Mouse (Mus musculus): ENCODE data around the gene Rpl32.

The Rpl32 gene

GRCm38 (mm10) chr6:115767357-115767756 is 41.2 kb downstream of the Rpl32 start:
- no peak for DNase-seq (ENCODE audit: low read depth, low spot score)

DNA sequence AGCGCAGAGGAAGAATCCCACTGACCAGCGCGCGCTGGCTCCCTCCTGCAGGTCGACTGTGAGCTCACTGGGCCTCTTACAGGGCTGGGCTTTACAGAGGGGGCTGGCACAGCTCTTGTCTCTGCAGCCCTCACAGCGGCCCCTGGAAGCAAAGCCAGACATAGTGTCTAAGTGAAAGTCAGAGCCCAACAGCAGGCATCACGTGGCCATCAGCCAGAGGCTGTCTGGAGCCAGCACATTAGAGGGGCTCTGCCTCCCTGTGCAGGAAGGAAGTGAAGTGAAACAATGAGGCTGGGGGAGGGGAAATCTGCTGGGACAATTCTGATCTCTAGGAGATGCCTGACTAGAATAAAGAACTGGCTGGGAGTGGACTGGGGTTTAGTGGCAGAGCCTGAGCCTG is 44.4 kb downstream of the Rpl32 start:
- DNase-seq (ENCODE audit: low read depth, low spot score): peak; percentile 11

DNA sequence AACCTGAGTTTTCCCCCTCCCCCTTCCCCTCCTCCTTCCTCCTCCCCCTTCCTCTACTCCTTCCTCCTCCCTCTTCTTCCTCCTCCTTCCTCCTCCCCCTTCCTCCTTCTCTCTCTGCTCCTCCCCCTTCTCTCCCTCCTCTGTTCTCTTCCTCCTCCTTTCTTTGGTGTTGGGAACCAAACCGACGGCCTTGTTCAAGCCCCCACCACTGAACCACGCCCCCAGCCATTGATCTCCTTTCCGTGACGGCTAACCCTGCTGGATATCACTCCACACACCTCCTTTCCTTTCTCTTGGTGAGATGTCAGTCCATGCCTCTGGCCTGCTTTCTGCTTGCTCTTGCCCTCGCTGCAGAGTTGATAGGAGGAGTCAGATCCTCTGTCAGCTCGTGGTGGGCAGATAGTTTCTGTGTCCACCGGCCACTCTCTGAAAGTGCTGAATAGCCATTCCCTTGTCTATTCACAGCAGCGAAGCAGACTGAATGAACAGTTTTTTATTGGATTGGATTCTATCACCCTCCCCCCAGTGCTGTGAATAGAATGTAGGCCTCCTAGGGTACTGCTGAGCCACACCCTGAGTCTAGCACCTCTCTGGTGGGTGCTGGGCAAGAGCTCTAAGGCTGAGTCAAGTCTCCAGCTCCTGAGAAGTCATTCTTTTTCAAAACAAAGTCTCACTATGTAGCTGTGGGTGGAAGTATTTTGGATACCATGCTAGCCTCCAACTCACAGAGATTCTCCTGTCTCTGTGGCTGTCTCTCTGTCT is 46.4 kb downstream of the Rpl32 start, which contains the start of gene Tmem40:
TSS of gene Tmem40 (minus strand) at position 416 of the 762 bp plus-strand sequence.
- DNase-seq (ENCODE audit: low read depth, low spot score): no peak

- no peak for DNase-seq (ENCODE audit: low read depth, low spot score)
Measured at GRCm38 (mm10) chr6:115760982-115761381, 47.6 kb downstream of the Rpl32 start.

GRCm38 (mm10) chr6:115760137-115760536 is 48.4 kb downstream of the Rpl32 start:
- DNase-seq (ENCODE audit: low read depth, low spot score): no peak

- no peak for DNase-seq (ENCODE audit: low read depth, low spot score)
Measured at GRCm38 (mm10) chr6:115759461-115759860, 49.1 kb downstream of the Rpl32 start.

GRCm38 (mm10) chr6:115758981-115759435 is 49.5 kb downstream of the Rpl32 start:
- DNase-seq (ENCODE audit: low read depth, low spot score): no peak

DNA sequence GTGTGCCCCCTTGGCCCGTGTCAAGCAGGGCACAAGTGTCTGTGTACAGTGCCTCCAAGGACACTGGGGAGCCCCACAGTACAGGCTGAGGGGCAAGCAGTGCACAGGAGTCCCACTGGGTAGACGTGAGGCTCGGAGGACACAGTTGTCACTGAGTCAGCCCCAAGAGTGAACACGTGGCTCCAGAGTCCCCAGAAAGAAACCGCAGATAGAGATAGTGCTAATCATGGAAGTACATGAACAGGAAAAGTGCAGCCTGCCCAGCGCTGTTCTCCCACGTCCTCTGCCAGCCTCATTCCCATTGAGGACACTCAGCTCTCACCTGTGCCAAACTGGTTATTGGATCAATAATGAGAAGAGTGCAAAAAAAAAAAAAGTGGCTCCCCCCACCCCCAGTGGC is 53.0 kb downstream of the Rpl32 start:
- DNase-seq (ENCODE audit: low read depth, low spot score): no peak
